Mouse (Mus musculus): ENCODE measurements around the gene Maff. TPM values are rescaled to one million over a fixed set of nuclear protein-coding genes. Genes with fewer than 3 reads are reported as not detected.

The Maff gene
- total and polyA plus RNA-seq, 2 experiments from 2014 or later, result 1.8 to 19.4 TPM

GRCm38 (mm10) chr15:79330521-79330920 lies 15.9 kb upstream of the Maff start:
- Histone ChIP-seq H3K36me3 (replicated peaks; ENCODE audit: control insufficient read depth, insufficient read depth, low read length) (no peaks in the 10 kb centered on the region), H3K4me2 (ENCODE audit: low read depth, low read length) (no peak overlapping the region), H3K4me3 (ENCODE audit: low read depth, low read length) (no peak overlapping the region), H3K4me1 (ENCODE audit: control insufficient read depth, insufficient read depth) (peaks cover 20% of the 10 kb centered on the region), H3K27me3 (ENCODE audit: control insufficient read depth, insufficient read depth, low read length) (no peaks in the 10 kb centered on the region), H3K27ac (ENCODE audit: low read depth) (no peak overlapping the region), H3K9ac (replicated peaks; ENCODE audit: low read depth, low read length) (no peak overlapping the region), H3K9me3 (replicated peaks; ENCODE audit: control insufficient read depth, low read length) (no peaks in the 10 kb centered on the region)
- ATAC-seq (ENCODE audit: insufficient read depth, low read depth) (no peak), DNase-seq (ENCODE audit: low spot score) (no peak)
- TF ChIP-seq EP300 (IDR thresholded peaks at IDR 0.05; ENCODE audit: low read depth) (no peak), CTCF (IDR thresholded peaks at IDR 0.05; ENCODE audit: low read depth) (no peak)
- 69% methylated on average over 4 of the region's 4 CpGs for WGBS

GRCm38 (mm10) chr15:79333409-79333808 lies 13.0 kb upstream of the Maff start:
- ATAC-seq (ENCODE audit: insufficient read depth, low read depth), result 0 out of 2 replicates have a peak, but pooled peaks have one; percentile 28
- Histone ChIP-seq H3K9me3 (replicated peaks; ENCODE audit: control insufficient read depth, low read length) (no peaks in the 10 kb centered on the region), H3K4me3 (ENCODE audit: low read depth, low read length) (no peak overlapping the region), H3K9ac (replicated peaks; ENCODE audit: low read depth, low read length) (no peak overlapping the region), H3K4me1 (ENCODE audit: control insufficient read depth, insufficient read depth) (no peaks in the 10 kb centered on the region), H3K36me3 (replicated peaks; ENCODE audit: control insufficient read depth, insufficient read depth, low read length) (no peaks in the 10 kb centered on the region), H3K4me2 (ENCODE audit: low read depth, low read length) (no peak overlapping the region), H3K27ac (ENCODE audit: low read depth) (no peak overlapping the region), H3K27me3 (ENCODE audit: control insufficient read depth, insufficient read depth, low read length) (no peaks in the 10 kb centered on the region)
- no peak for DNase-seq (ENCODE audit: low spot score)
- 61% methylated on average over 4 of the region's 4 CpGs for WGBS
- TF ChIP-seq CTCF (IDR thresholded peaks at IDR 0.05; ENCODE audit: low read depth), result no peak
- TF ChIP-seq EP300 (IDR thresholded peaks at IDR 0.05; ENCODE audit: low read depth), result no peak

- 55% methylated on average over 7 of the region's 7 CpGs for WGBS
- H3K9ac ChIP-seq (replicated peaks; ENCODE audit: low read depth, low read length), result no peak overlapping the region
- no peak overlapping the region for H3K27ac ChIP-seq (ENCODE audit: low read depth)
- no peak for TF ChIP-seq CTCF (IDR thresholded peaks at IDR 0.05; ENCODE audit: low read depth)
- no peak for TF ChIP-seq EP300 (IDR thresholded peaks at IDR 0.05; ENCODE audit: low read depth)
- no peaks in the 10 kb centered on the region for H3K4me1 ChIP-seq (ENCODE audit: control insufficient read depth, insufficient read depth)
- H3K9me3 ChIP-seq (replicated peaks; ENCODE audit: control insufficient read depth, low read length), result no peaks in the 10 kb centered on the region
- DNase-seq (ENCODE audit: low spot score), result no peak
- no peak overlapping the region for H3K4me3 ChIP-seq (ENCODE audit: low read depth, low read length)
- no peaks in the 10 kb centered on the region for H3K36me3 ChIP-seq (replicated peaks; ENCODE audit: control insufficient read depth, insufficient read depth, low read length)
- no peak overlapping the region for H3K4me2 ChIP-seq (ENCODE audit: low read depth, low read length)
- no peaks in the 10 kb centered on the region for H3K27me3 ChIP-seq (ENCODE audit: control insufficient read depth, insufficient read depth, low read length)
- no peak for ATAC-seq (ENCODE audit: insufficient read depth, low read depth)
Measured at GRCm38 (mm10) chr15:79335061-79335655, 11.3 kb upstream of the Maff start.

- 68% methylated on average over 5 of the region's 5 CpGs for WGBS
- H3K4me3 ChIP-seq (ENCODE audit: low read depth, low read length), result no peak overlapping the region
- H3K4me1 ChIP-seq (ENCODE audit: control insufficient read depth, insufficient read depth), result no peaks in the 10 kb centered on the region
- no peak overlapping the region for H3K9ac ChIP-seq (replicated peaks; ENCODE audit: low read depth, low read length)
- H3K4me2 ChIP-seq (ENCODE audit: low read depth, low read length), result no peak overlapping the region
- no peak for ATAC-seq (ENCODE audit: insufficient read depth, low read depth)
- no peaks in the 10 kb centered on the region for H3K9me3 ChIP-seq (replicated peaks; ENCODE audit: control insufficient read depth, low read length)
- H3K27ac ChIP-seq (ENCODE audit: low read depth), result no peak overlapping the region
- no peaks in the 10 kb centered on the region for H3K36me3 ChIP-seq (replicated peaks; ENCODE audit: control insufficient read depth, insufficient read depth, low read length)
- TF ChIP-seq CTCF (IDR thresholded peaks at IDR 0.05; ENCODE audit: low read depth) (no peak), EP300 (IDR thresholded peaks at IDR 0.05; ENCODE audit: low read depth) (no peak)
- no peaks in the 10 kb centered on the region for H3K27me3 ChIP-seq (ENCODE audit: control insufficient read depth, insufficient read depth, low read length)
- no peak for DNase-seq (ENCODE audit: low spot score)
Measured at GRCm38 (mm10) chr15:79338978-79339377, 7.4 kb upstream of the Maff start.

GRCm38 (mm10) chr15:79342641-79343337 lies 3.6 kb upstream of the Maff start:
- WGBS, result 65% methylated on average over 6 of the region's 6 CpGs
- no peaks in the 10 kb centered on the region for H3K27me3 ChIP-seq (ENCODE audit: control insufficient read depth, insufficient read depth, low read length)
- no peaks in the 10 kb centered on the region for H3K4me1 ChIP-seq (ENCODE audit: control insufficient read depth, insufficient read depth)
- H3K27ac ChIP-seq (ENCODE audit: low read depth), result no peak overlapping the region
- no peak overlapping the region for H3K4me3 ChIP-seq (ENCODE audit: low read depth, low read length)
- DNase-seq (ENCODE audit: low spot score) (no peak), ATAC-seq (ENCODE audit: insufficient read depth, low read depth) (no peak)
- H3K9ac ChIP-seq (replicated peaks; ENCODE audit: low read depth, low read length), result no peak overlapping the region
- TF ChIP-seq EP300 (IDR thresholded peaks at IDR 0.05; ENCODE audit: low read depth) (no peak), CTCF (IDR thresholded peaks at IDR 0.05; ENCODE audit: low read depth) (no peak)
- H3K4me2 ChIP-seq (ENCODE audit: low read depth, low read length), result no peak overlapping the region
- no peaks in the 10 kb centered on the region for H3K36me3 ChIP-seq (replicated peaks; ENCODE audit: control insufficient read depth, insufficient read depth, low read length)
- no peaks in the 10 kb centered on the region for H3K9me3 ChIP-seq (replicated peaks; ENCODE audit: control insufficient read depth, low read length)
